Mouse (Mus musculus) embryonic fibroblast, embryonic 13.5 days (primary cell): ENCODE measurements around the gene Edc3.

Source experiments
- CTCF ChIP-seq: IDR thresholded peaks from 2 replicates; pipeline ENCODE4 v1.5.1; 2011; ENCODE audit warnings: mild to moderate bottlenecking, control low read depth, low read length, moderate library complexity, borderline replicate concordance; ENCODE audit not compliant: insufficient read depth
- POLR2A ChIP-seq: IDR thresholded peaks from 2 replicates; pipeline ENCODE4 v1.6.1; 2011; ENCODE audit warnings: low read depth, mild to moderate bottlenecking, control low read depth, low read length, moderate library complexity

DNA sequence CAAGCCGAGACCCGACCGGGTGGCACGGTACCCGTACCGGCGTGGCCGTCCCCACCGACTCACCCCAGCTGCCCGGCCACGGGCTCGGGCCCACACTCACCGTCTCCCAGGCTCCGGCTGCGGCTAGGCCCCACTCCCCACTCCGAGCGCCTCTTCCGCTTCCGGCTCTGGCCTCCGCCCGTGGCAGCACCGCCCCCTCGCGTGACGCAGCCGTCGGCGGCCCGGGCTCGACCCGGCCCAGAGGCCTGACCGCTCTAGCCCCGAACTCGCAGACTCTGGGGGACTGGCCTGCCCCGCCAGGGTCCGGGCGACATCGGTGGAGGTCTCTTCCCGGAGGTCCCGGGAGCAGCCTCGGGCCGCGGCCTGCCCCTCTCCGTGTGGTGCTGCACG is 56.6 kb downstream of the Edc3 start:
- TF ChIP-seq CTCF (no peak), POLR2A (peak; percentile 62)
